Mouse (Mus musculus): Measurements from ENCODE around the gene Otos.

Otos gene

DNA sequence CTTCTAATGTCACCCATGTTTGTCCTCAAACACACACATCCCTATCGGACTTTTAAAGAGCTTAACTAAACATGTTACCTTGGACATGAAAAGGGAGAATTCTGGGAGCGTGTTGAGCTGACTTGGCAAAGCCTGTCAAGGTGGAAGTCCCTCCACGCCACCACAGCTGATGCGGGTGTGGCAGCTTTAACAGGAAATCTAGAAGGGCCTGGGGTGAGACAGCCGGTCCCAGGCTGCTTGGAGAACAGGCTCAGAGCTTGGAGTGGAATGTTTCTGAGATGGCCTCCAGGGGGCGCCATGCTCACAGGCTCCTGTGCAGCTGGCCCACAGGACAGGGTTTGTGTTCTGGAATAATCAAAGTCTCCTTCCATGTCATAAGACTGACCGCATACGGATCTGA lies at the start of gene Otos:
Gene Otos (minus strand): TSS at position 169 of the 400 bp plus-strand sequence.
- DNase-seq (ENCODE audit: low spot score in 2 of 2): peak; percentile 32 to 52

DNA sequence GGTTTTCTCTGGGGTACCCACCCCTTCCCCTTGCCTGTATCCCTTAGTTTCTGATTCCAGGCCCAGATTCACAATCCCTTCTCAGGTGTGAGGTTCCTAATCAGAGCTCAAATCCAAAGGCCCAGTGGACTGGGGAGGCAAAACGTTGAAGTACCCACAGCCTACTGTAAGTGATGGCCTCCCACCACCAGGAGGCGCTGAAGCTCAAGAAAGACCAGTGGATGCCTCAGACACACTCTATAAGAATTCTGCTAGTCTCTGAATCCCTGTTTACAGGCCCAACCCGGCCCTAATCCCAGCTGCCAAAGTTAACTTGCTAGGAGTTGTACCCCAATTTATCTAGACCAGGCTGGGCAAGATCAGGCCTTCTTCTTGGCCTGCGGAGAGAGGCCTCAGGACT lies 48.2 kb upstream of the Otos start:
- peak; percentile 66 to 77 for DNase-seq (ENCODE audit: low spot score in 2 of 2)

DNA sequence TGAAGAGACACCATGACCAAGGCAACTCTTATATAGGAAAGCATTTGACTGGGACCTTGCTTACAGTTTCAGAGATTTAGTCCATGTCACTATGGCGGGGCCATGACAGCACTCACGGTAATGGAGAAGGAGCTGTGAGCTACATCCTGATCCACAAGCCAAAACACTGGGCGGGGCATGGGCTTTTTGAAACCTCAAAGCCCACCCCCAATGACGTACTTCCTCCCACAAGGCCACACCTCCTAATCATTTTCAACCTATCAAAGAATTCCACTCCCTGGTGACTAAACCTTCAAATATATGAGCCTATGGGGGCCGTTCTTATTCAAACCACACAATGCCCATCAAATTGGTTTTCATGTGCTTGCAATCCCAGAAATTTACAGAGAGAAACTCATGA lies 47.1 kb upstream of the Otos start:
- no peak for DNase-seq (ENCODE audit: low spot score in 2 of 2)

DNA sequence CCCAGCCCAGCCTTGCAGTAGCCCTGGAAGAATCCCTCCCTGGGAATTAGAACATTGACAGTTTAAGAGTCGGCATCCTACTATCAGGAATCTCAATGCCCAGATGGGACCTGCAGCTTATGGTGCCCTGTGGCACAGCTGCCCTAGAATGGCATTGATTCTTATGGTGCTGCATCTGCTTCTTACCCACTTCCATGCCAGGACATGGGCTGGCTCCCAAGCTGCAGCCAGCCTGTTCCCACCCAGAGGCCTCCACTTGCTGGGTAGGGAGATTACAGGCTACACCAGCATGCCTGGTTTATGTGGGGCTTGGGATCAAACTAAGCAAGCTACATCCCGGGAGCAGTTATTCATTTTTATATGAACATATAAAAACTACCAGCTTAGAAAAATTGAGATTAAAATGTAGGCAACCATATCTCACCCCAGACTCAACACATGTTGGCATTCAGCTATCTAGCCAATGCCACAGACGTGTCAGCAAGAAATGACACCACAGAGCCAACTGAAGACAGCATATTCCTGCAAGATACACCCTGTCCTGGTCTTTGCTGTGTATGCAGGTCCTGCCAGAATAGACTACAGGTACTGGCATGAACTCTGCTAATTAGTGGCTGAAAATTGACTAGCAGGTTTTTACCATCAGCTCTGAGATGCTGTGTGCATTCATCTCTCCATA lies 42.7 kb upstream of the Otos start:
- no peak for DNase-seq (ENCODE audit: low spot score in 2 of 2)

DNA sequence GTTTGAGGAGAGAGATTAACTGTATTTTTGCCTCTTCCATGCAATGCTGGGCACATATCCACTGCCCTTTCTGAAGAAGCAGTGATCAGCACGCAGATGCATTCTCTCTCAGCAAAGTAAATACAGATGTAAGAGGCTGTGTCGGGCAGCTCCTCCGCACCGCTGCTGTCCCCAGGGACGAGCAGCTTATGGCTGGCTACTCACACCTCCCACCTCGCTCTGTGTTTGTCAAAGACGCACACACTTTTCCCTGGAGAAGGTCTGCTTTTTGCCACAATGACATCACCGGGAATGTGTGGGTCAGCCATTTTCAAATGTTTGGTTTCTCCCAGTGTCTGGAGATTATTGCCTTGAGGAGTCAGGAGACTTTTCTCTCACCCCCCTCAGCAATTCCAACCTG lies 38.4 kb upstream of the Otos start:
- no peak for DNase-seq (ENCODE audit: low spot score in 2 of 2)

DNA sequence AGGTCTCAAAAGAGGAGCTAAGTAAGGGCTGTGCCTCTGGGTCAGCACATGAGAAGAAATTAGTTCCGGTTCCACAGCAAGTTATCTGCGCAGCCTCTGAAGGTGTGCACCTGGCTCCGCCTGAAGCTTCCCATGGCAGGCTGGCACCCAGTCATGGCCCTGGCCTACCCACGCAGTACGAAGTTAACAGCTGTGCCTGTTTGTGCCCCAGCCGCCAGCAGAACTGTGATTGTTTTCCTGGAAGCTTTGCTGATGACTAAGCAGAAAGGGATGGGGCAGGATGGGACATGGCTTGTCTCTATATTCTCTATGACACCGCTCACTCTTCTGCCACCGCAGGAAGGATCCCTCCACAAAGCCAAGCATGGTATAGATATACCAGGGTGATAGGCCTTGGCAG lies 34.5 kb upstream of the Otos start:
- DNase-seq (ENCODE audit: low spot score in 2 of 2): no peak

DNA sequence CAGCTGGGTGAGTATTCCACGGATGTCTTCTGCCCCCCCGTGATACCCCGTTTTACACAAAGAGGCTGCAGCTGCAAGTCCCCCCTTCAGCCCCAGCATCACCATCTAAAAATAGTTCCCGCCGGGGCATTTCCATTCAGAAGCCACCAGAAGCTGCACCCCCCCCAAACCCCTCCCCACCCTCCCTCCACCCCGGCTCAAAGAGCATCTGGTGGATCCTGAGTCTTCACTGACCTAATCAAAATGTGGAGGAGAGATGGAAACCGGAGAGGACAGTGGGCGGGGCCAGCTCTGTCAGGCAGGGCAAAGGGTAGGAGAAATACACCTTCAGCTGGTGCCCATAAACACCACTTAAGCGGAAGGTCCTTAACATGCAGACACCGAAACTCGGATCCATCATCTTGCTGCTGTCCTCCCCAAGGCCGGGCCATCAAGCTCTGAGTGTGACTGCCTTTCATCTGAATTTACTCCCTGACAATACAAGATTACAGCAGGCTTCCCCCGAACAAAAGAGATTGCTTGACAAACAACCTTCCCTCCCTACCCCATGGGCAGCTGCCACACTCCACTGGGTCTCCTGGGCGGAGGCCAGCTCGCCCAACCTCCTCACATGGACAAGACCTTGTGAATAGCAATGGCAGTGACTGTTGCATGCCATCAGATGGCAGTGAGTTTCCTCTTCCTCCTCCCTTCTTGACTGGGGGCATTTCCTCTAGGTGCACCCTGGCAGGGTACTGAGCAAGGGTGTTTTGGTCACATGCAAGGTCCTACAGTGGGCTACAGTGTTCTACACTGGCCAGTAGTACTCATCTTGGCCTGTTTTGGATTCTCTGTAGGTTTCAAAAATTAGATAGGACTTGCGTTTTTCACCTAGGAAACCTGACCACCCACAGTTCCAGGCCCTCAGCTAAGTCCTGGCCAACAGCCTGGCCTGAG lies 32.3 kb upstream of the Otos start:
- no peak for DNase-seq (ENCODE audit: low spot score in 2 of 2)

DNA sequence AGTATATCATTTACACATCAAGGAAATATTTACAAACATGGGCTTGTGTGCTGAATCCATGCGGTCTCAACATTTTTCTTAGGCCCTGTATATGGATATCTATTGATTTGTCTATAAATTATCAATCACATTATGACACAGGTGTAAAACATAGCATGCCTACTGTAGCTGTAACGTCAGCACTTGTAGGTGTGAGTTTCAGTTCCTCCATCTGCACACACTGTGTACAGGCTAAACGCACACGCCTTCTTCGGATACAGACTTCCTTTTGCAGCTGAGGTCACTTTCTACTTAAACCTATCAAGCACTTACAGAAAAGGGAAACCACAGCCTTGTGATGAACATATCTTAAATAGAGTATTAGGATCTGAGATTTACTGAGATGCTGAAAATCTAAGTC lies 30.1 kb upstream of the Otos start:
- DNase-seq (ENCODE audit: low spot score in 2 of 2): no peak

DNA sequence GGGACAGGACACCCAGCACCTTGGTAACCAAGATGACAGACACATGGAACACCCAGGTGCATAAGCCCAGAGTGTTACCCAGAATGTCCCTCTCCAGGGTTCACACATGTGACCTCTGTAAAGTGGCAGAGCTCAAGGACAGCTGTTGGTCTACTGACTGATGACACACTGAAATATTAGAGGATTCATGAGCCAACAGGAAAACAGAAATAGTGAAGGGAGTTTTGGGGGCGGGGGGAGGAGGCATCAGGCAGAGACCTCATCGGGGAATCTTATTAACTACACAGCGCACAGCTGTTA lies 28.0 kb upstream of the Otos start:
- DNase-seq (ENCODE audit: low spot score in 2 of 2): no peak

DNA sequence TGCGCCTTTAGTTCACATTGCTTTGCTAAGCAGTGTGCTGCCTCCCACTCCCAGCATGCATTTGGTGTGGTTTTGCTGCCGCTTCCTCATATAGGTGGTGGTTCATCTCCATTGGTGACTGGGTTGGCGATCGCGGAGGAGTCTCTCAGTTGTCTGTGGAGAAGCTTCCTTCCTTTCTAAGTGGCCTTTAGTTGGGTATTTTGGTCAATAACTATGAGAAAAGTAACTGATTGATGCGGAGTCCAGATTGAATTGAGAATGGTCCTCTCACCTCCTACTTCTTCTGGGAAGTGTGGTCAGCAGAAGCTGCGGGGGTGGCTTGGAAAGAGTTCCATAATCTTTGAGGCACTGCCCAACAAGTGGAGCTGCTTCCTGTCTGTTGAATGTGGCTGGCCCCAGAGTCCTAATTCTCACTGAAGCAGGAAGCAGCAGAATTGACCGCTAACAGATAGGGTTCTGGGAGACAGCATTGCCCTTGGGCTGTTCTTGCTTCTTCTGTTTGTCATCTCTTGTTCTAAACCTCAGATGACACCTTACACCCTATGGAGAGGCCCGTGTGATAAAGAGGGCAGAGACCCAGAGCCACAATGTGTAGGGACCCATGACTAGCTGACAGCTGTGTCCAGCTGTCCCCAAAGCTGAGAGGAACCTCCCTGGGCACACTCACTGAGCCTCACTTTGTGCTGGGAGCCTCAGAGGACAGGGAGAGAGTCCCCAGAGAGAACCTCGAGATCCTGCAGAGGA lies 27.5 kb upstream of the Otos start:
- no peak for DNase-seq (ENCODE audit: low spot score in 2 of 2)

DNA sequence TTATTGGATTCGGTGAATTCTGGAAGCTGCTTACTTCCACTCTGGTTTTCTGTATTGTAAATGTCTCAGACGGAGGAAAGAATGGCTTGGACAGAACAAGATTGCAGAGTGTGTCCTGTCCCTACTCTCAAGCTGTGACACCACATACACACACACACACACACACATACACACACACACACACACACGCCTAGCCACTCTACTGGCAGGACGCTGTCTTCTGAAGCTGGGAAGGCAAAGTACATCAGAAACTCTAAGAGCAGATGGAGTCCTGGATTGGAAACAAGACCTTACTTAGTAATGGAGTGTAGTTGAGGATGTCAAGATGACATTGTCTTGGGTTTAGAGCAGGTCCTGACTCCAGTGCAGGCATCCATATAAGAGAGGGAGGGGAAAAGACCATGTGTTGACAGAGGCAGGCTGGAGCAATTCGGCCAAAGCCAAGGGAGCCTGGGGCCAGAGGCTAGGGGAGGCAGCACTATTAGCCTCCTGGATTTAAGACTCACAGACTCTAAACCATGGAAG lies 24.7 kb upstream of the Otos start:
- no peak for DNase-seq (ENCODE audit: low spot score in 2 of 2)

DNA sequence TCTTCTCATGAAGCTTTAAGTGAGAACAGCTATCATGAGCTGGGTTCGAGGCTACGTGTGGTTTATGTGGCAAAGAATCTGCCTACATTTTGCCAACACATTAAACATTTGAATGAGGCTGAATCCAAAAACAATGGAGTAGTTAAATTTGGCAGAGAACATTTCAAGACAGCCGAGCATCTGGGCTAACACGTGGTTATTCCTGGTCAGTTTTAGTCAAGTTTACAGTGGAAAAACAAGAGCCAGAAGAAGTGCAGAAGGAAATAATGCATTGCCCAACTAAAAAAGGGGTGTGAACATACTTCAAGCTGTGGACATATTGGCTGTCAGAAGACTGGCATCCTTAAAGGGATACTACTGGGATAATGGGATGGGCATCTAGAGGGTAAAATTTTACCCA lies 22.7 kb upstream of the Otos start:
- DNase-seq (ENCODE audit: low spot score in 2 of 2): no peak

DNA sequence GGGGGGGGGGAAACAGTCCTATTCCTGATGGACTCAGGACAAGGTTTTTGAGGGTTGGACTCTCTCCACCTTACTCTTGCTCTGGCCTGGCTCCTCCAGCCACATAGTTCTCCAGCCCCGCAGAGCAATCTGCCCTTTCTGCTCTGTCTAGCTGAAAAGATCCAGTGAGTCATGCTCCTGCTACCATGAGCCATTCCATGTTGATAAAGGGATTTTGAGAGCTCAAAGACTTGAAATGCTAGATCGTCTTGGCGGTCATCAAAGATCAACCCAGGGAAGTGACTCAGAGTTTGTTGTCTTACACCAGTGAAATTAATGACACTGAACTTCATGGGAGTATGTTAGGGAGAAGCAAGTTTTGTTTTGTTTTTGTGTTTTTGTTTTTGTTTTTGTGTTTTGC lies 20.8 kb upstream of the Otos start:
- no peak for DNase-seq (ENCODE audit: low spot score in 2 of 2)

DNA sequence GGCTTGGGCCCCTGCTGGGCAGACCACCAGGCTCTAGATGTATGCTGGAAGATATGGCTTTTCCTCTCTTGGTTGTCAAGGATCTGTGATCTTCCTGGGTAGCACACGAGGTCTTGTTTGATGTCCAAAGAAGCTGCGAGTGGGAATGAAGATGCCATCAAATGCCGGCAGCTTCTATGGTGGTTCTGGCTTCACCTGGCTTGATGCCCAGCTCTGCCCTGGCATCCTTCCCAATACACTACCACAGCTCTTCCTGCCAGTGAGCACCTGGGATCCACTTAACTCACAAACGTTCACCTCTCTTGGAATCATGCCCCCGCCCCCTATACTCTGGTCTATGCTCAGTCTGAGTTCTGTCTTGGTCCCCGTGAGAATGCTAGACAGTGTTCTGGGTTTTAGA lies 18.5 kb upstream of the Otos start:
- DNase-seq (ENCODE audit: low spot score in 2 of 2): no peak

DNA sequence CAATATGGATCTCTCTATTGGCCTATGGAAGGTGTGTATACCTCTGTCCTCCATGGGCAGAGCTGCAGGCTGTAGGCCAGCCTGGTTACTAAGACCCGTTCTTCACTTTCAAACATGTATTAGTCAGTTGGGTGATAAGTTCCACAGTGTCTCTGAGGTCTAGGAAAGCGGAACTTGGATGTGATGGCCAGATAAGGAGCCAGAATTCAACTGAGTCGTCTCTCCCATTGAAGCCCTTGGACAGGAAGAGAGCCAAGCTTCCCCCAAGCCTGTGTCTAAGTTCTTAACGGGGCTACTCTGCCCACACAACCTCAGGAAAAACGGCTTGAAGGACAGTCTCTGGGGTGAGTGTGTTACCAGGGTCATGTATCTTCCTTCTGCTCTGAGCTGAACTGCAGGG lies 10.8 kb upstream of the Otos start:
- no peak for DNase-seq (ENCODE audit: low spot score in 2 of 2)

DNA sequence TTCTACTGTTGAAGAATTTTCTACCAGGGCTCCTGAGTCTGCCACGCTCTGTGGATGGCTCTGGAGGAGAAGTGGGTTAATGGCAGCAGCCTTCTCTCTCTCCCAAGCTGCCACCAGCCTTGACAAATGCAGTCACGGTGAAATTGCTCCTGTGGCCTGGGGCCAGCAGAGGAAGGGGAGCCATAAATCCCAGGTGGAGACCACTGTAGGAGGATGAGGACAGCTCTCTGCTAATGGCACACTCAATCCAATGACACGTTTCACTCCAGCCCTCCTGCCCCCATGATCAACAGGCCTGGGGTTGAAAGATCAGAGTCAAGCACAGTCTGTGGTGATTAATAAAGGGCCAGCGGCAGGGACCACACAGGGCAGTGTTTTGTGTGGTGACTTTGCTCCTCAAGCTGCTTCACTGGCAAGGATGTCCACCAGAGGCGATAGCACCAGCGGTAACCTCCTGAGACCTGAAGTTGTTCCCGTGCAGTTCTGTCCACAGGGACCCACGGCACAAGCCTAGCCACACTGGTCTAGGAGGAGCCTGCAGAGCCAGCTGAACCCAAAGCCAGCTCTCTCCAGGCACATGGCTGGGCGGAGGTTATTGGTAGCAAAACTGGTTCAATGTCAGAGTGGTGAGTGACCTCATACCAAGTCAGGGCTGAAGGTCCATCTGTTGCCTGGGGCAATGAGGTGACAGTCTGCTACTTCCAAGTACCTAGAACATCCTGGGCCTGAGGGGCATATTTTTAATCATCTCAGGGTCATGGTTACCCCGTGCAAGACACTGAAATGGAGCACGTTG lies 8.6 kb upstream of the Otos start:
- DNase-seq (ENCODE audit: low spot score in 2 of 2): no peak

DNA sequence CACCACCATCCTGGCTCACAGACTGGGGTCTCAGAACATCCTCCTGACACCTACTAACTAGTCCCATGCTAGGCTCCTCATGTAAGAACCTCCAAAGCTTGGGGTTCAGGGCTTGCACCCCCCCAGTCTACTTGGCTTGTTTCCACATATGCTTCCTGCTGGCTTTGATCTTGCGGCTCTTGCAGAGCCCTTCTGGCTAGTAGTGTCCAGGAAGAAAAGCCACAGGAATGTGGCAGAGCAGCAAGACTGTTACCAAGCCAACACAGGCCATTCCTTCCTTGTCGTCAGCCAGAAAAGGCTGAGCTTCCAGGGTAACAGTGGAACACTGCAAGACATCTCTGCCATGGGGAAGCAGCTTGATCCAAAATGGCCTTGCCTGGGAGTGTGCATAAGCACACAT lies 6.0 kb upstream of the Otos start:
- DNase-seq (ENCODE audit: low spot score in 2 of 2): no peak

DNA sequence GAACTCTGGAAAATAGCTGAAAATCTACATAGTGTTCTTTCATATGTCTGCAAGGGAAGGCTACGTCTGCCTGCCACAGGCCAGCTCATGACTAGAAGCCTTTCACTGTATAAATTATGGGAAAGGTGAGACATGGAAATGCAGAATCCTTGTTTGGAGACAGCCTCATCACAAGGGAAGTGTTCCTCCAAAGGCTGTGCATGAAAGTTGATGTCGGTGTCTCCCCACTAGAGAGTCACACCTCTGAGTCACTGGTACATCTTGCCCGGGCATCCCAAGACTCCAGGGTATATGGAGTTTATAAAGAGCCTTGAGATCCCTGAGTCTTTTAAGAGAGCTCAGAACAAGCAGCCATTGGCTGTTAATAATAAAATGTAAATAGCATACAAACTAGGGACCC lies 4.5 kb upstream of the Otos start:
- no peak for DNase-seq (ENCODE audit: low spot score in 2 of 2)

DNA sequence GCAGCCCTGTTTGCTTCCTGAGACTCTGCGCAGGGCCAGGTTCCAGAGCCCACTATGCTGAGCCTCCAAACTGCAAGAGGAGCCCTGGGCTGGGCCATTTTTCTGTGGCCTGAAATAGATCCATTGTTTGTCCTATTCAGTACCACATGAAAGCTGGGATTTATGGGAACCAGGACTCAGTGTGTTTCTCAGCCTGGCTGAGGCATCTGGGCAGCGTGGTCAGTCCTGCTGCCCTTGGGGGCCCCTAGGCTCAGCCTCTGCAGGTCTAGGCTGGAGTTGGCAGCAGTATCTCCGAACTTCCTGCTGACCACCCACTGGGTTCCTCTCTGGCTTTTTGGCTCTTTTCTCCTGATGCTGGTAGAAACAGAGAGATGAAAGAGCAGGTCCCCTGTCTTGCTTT lies 2.8 kb upstream of the Otos start:
- DNase-seq (ENCODE audit: low spot score in 2 of 2): no peak

DNA sequence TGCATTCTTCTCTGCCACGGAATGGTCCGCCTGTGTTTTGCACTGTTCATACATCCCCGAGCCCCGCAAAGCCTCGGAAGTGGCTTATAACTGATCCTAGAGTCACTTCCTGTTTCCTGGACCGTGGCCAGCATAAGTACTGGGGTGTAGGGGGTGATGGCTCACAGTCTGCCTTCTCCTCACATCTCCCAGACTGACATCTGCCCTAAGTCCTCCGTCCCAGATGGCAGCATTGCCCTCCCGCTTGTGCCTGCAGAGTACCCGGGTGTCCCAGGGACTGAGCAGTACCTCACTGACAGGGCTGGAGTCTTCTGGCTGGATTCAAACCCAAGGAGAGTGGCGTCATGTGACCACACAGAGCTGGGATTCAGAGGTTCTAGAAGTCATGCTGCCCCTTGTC lies 444 bp downstream of the Otos start:
- no peak for DNase-seq (ENCODE audit: low spot score in 2 of 2)

DNA sequence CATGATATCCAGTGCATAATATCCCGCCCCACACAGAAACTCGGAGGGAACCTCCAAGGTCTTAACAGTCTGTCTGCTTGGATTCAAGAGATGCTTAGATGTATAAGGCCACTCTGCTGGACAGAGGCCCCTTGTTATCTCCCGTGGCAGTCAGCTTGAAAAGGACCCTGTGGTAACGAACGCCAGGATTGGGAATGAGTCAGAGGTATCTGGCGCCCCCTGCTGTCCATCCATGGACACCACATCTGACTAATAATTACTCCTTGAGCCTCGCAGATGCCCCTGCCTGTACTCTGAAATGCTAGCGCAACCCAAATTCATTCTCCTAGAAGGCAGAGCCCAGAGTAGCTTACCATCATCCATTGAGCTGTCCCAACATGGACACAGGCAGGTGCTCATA lies 889 bp downstream of the Otos start:
- peak; percentile 28 to 48 for DNase-seq (ENCODE audit: low spot score in 2 of 2)

DNA sequence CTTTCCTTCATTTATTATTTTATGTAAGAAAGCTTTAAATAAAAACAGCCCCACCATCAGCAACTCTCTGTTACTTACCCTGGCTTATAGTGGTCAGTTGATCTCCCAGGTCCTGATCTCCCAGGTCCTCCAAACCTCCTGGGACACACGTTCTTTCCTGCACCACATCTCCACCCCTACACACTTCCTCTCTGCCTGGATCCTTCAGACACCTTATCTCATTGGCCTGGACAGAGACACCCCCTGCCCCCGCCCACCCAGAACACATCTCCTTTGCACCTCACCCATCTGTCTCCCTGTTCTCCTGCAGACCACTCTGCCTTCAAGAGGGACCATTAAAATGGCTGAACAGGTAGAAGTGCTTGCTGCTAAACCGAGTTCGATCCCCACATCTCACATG lies 1.6 kb downstream of the Otos start:
- no peak for DNase-seq (ENCODE audit: low spot score in 2 of 2)

All from natural killer cell, adult 2 months (primary cell).